Mouse (Mus musculus): ENCODE data around the gene Csad. TPM values are rescaled to one million over a fixed set of nuclear protein-coding genes. Genes with fewer than 3 reads are reported as not detected.

The Csad gene
- polyA plus RNA-seq, 1 experiment: 0.97 TPM

DNA sequence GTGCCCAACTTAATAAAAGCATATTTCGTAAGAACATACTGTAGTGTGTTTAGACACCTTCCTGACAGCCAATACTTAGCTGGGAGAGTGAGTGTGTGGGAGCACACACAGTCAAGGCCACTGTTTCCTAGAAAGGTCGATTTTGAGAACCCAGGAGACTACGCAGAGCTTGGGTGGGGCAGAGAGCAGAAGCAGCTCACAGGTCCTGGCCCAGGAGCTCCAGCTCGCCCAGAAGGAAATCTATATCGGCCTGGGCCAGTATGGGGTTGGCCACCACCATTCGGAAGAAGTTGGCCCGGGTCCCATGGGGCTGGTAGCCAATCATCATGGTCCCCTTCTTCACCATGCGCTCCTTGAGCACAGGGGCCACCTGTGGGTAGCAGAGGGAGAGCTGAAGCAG, 27.1 kb downstream of the Csad start:
- peaks cover 7% of the 10 kb centered on the region; the same call in 1 of the 2 replicates for H3K36me3 ChIP-seq (ENCODE audit: control insufficient read depth)
- H3K9me3 ChIP-seq (ENCODE audit: control insufficient read depth, low read length): no peaks in the 10 kb centered on the region
- H3K27me3 ChIP-seq (ENCODE audit: control insufficient read depth): no peaks in the 10 kb centered on the region
- H3K4me3 ChIP-seq (replicated peaks): no peak overlapping the region
- H3K4me1 ChIP-seq (ENCODE audit: control insufficient read depth): peaks cover 21% of the 10 kb centered on the region
- TF ChIP-seq GATA1 (IDR thresholded peaks at IDR 0.05; ENCODE audit: low read length) (no peak), TAL1 (IDR thresholded peaks at IDR 0.05; ENCODE audit: low read length) (no peak)

DNA sequence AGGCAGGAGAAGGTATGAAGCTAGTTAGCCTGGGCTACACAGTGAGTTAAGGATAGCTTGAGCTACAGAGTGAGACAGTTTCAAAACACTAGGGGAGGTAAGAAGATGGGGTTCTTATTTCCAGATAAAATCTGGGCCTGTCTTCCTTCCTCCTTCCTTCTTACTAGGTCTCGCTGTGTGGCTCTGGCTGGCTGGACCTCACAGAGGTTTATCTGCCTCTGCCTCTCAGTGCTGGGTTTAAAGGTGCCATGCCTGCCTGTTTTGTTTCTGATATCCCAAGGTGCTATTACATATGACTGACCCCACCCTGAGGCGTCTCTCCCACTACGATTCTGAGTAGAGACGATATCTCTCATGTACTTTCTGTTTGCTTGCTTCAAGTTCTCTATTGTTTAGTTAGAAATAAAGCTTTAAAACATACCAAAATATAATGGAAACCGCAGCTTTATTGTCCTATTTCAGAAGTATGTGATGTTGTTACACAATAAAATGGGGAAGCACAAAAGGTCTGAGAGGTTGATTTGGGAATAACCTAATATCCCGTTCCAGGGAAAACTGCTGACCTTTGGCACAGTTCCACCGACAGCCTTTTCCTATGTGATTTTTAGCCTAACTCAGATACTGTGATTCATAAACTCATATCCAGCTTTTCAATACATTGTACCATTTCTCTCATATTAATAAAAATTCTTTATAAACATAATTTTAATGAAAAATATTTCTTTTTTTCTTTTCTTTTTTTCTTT, 27.8 kb downstream of the Csad start:
- no peak overlapping the region for H3K4me3 ChIP-seq (replicated peaks)
- H3K27me3 ChIP-seq (ENCODE audit: control insufficient read depth): no peaks in the 10 kb centered on the region
- peaks cover 21% of the 10 kb centered on the region for H3K4me1 ChIP-seq (ENCODE audit: control insufficient read depth)
- no peaks in the 10 kb centered on the region for H3K9me3 ChIP-seq (ENCODE audit: control insufficient read depth, low read length)
- TF ChIP-seq GATA1 (IDR thresholded peaks at IDR 0.05; ENCODE audit: low read length): no peak
- TF ChIP-seq TAL1 (IDR thresholded peaks at IDR 0.05; ENCODE audit: low read length): no peak
- peaks cover 7% of the 10 kb centered on the region; the same call in 1 of the 2 replicates for H3K36me3 ChIP-seq (ENCODE audit: control insufficient read depth)

DNA sequence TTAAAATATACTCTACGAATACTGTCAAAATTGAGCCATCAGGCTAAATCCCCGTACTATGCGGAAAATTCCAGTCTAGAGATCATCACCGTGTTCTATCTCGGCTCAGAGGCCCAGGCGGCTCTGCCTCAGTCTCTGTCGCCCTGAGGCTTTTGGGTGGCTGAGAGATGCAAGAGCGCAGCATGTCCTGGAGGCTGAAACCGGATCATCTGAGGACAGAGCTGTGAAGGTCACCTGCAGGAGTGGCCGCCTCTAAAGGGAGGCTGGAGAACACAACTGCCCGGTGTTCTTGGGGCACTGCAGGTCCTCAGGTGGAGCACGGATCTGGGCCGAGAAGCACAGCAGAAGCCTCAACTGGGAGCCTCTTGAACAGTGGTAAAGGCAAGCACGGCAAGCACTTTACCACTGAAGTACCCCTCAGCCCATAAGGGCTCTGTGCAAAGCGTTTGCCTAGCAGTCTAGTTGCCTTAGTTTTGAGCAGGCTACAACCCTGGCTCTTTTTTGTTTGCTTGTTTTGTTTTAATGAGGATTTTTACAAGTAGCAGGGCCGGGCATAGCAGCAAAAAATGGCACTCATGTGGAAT, 28.7 kb downstream of the Csad start:
- H3K27me3 ChIP-seq (ENCODE audit: control insufficient read depth): no peaks in the 10 kb centered on the region
- H3K9me3 ChIP-seq (ENCODE audit: control insufficient read depth, low read length): no peaks in the 10 kb centered on the region
- H3K36me3 ChIP-seq (ENCODE audit: control insufficient read depth): peaks cover 7% of the 10 kb centered on the region; the same call in 1 of the 2 replicates
- H3K4me1 ChIP-seq (ENCODE audit: control insufficient read depth): peaks cover 21% of the 10 kb centered on the region
- H3K4me3 ChIP-seq (replicated peaks): no peak overlapping the region
- TF ChIP-seq GATA1 (IDR thresholded peaks at IDR 0.05; ENCODE audit: low read length): no peak
- no peak for TF ChIP-seq TAL1 (IDR thresholded peaks at IDR 0.05; ENCODE audit: low read length)

DNA sequence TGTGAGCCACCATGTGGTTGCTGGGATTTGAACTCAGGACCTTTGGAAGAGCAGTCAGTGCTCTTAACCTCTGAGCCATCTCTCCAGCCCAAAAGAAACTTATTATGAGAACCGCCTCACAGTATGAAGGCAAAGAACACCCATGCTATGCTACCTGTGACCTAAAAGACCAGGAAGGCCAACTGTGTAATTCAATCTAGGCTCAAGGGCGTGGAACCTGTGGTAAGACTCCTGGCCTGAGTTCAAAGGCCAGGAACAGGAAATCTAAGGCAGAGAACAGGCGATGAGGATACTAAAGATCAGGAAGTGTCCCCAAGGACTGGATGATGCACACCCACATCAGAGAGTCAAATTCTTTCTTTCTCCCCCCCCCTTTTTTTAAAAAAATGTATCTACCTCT, 30.9 kb downstream of the Csad start:
- H3K4me3 ChIP-seq (replicated peaks): no peak overlapping the region
- no peaks in the 10 kb centered on the region for H3K27me3 ChIP-seq (ENCODE audit: control insufficient read depth)
- H3K9me3 ChIP-seq (ENCODE audit: control insufficient read depth, low read length): no peaks in the 10 kb centered on the region
- H3K36me3 ChIP-seq (ENCODE audit: control insufficient read depth): peaks cover 3% of the 10 kb centered on the region; the same call in 1 of the 2 replicates
- H3K4me1 ChIP-seq (ENCODE audit: control insufficient read depth): peaks cover 17% of the 10 kb centered on the region
- no peak for TF ChIP-seq GATA1 (IDR thresholded peaks at IDR 0.05; ENCODE audit: low read length)
- no peak for TF ChIP-seq TAL1 (IDR thresholded peaks at IDR 0.05; ENCODE audit: low read length)

DNA sequence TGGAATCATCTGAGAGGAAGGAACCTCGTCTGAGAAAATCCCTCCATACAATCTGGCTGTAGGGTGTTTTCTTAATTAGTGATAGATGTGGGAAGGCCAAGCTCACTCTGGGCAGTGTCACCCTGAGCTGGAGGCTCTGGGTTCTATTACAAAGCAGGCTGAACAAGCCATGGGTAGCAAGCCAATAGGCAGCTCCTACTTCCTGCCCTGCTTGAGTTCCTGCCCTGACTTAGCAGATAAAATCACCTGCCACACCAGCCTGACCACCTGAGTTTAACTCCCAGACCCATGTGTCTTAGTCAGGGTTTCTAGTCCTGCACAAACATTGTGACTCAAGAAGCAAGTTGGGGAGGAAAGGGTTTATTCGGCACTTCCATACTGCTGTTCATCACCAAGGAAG, 35.5 kb downstream of the Csad start:
- H3K27me3 ChIP-seq (ENCODE audit: control insufficient read depth): no peaks in the 10 kb centered on the region
- no peaks in the 10 kb centered on the region for H3K36me3 ChIP-seq (ENCODE audit: control insufficient read depth)
- H3K4me3 ChIP-seq (replicated peaks): no peak overlapping the region
- TF ChIP-seq TAL1 (IDR thresholded peaks at IDR 0.05; ENCODE audit: low read length) (no peak), GATA1 (IDR thresholded peaks at IDR 0.05; ENCODE audit: low read length) (no peak)
- H3K9me3 ChIP-seq (ENCODE audit: control insufficient read depth, low read length): no peaks in the 10 kb centered on the region
- no peaks in the 10 kb centered on the region for H3K4me1 ChIP-seq (ENCODE audit: control insufficient read depth)

DNA sequence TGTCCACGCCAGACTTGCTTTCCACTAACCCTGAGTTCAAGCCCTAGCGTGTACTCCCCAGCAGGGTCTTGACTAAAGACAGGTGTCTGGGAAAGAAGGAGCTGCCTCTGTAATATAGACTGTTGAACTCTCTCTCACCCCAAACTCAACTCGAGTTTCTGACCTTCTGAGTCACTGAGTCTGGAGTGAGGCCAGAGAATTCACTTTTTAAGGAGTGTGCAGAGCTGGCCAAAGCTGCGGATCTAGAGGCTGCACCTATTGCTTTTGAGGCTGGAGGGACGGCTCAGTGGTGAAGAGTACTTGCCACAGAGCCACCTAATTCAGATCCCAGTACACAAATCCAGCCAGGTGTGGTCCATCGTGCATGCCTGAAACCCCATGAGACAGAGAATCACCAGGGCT, 36.9 kb downstream of the Csad start:
- Histone ChIP-seq H3K9me3 (ENCODE audit: control insufficient read depth, low read length) (no peaks in the 10 kb centered on the region), H3K36me3 (ENCODE audit: control insufficient read depth) (no peaks in the 10 kb centered on the region), H3K27me3 (ENCODE audit: control insufficient read depth) (no peaks in the 10 kb centered on the region), H3K4me3 (replicated peaks) (no peak overlapping the region), H3K4me1 (ENCODE audit: control insufficient read depth) (no peaks in the 10 kb centered on the region)
- TF ChIP-seq TAL1 (IDR thresholded peaks at IDR 0.05; ENCODE audit: low read length) (no peak), GATA1 (IDR thresholded peaks at IDR 0.05; ENCODE audit: low read length) (no peak)

DNA sequence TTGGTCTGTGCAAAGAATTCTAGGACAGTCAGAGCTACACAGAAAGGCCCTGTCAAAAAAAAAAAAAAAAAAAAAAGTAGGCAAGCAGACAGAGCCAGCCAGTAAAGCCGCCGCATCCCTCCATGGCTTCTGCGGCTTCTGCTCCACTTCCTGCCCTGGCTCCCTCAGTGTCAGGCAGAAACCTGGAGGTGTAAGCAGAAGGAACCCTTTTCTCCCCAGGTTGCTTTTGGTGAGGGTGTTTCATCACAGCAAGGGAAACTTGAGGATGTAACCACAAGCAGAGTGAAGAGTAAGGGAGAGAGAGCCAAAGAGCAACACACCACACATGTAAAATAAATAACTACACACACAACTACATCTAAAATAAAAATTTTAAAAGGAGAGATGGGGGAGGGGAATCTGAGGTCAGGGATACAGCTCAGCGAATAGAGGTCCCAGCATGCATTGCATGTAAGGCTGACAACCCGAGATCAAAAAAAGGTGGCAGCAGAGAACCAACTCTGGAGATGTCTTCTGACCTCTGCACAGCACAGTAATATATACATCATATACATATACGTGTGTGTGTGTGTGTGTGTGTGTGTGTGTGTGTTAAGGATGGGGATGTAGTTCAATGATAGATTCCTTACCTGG, 38.9 kb downstream of the Csad start:
- no peak for TF ChIP-seq GATA1 (IDR thresholded peaks at IDR 0.05; ENCODE audit: low read length)
- no peak for TF ChIP-seq TAL1 (IDR thresholded peaks at IDR 0.05; ENCODE audit: low read length)
- Histone ChIP-seq H3K27me3 (ENCODE audit: control insufficient read depth) (no peaks in the 10 kb centered on the region), H3K4me3 (replicated peaks) (no peak overlapping the region), H3K36me3 (ENCODE audit: control insufficient read depth) (peaks cover 8% of the 10 kb centered on the region), H3K9me3 (ENCODE audit: control insufficient read depth, low read length) (no peaks in the 10 kb centered on the region), H3K4me1 (ENCODE audit: control insufficient read depth) (no peaks in the 10 kb centered on the region)

DNA sequence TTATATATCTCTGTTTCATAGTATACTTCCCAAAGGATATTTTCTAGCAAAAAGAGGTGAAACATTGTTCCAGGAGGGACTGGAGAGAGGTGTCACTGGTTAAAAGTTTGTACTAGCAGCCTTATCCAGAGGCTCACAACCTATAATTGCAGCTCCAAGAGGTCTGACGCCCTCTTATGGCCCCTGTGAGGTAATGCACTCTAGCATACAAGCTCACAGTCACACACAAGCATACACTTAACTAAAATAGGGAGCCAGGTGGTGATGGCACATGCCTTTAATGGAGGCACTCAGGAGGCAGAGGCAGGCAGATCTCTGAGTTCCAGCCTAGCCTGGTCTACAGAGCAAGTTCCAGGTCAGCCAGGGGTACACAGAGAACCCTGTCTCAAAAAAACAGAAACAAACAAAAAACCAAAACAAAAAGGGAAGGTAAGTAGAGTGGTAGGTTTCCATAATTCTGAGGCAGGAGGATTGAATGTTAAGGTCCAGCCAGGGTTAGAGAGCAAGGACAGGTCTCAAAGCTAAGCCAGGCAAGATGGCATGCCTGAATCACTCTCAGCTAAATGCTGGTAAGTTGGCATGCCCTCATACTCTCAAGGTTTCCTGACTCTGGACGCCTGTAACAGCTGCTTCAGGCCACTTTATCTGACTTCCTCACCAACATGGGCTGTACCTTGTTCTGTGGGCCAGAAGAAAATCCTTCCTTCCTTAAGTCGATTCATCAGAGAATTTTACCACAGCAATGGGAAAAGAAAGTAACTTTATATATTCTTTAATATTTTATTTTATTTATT, 40.4 kb downstream of the Csad start:
- no peaks in the 10 kb centered on the region for H3K27me3 ChIP-seq (ENCODE audit: control insufficient read depth)
- no peak for TF ChIP-seq GATA1 (IDR thresholded peaks at IDR 0.05; ENCODE audit: low read length)
- no peak for TF ChIP-seq TAL1 (IDR thresholded peaks at IDR 0.05; ENCODE audit: low read length)
- H3K36me3 ChIP-seq (ENCODE audit: control insufficient read depth): peaks cover 13% of the 10 kb centered on the region
- H3K4me3 ChIP-seq (replicated peaks): no peak overlapping the region
- no peaks in the 10 kb centered on the region for H3K9me3 ChIP-seq (ENCODE audit: control insufficient read depth, low read length)
- H3K4me1 ChIP-seq (ENCODE audit: control insufficient read depth): no peaks in the 10 kb centered on the region; the same call in 1 of the 2 replicates
